Mouse (Mus musculus): ENCODE measurements at regions not wholly inside any gene's neighbourhood (a gene's known extent, or its start where the extent isn't known, plus 50 kb on each side); places are given as distances from the start of the nearest gene placed in this dataset.

DNA sequence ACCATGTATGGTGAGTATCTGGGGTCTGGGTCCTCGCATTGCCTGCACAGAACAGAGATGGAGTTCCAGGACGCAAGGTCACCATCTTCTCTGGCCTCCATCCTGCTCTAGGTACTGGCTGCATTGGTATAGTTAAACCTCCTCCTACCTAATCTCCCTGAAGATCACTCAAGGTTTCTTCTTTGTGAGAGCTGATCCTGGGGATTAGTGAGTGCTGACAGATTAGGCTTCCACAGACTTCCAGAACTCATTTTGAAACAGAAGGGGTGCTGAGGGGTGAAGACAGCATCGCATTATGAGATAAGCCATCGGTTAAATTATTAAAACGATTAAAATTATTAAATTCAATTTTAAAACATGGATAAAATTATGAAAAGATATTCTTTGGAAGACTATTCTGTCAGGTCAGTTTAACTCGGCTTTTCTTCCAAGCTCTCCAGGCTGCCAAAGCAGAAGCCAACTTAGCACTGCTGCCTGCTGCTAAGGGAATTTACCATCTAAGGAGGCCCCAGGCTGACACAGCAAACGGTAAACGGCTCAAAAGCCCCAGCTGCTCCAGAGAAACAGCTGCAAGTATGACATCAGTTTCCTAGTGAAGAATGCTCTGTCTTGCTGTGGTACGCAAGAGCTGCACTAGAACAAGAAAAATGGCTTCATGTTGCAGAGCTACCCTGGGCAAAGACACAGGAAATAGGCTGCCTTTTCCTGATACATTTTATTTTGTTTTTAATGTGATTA is 98.9 kb downstream of the Klhl6 start:
- TF ChIP-seq BHLHE40 (IDR thresholded peaks at IDR 0.05; ENCODE audit: low read depth, low read length) (peak; percentile 78), ZKSCAN1 (IDR thresholded peaks at IDR 0.05; ENCODE audit: borderline replicate concordance, low read depth, low read length) (no peak), NELFE (IDR thresholded peaks at IDR 0.05; ENCODE audit: low read depth, low read length) (peak; percentile 86), EP300 (IDR thresholded peaks at IDR 0.05; ENCODE audit: low read length) (peak; percentile 95), IRF4 (IDR thresholded peaks at IDR 0.05; ENCODE audit: low read depth, low read length) (peak; percentile 90), JUN (IDR thresholded peaks at IDR 0.05; ENCODE audit: insufficient read depth, low read depth, low read length) (peak; percentile 99), ZMIZ1 (IDR thresholded peaks at IDR 0.05; ENCODE audit: low read depth, low read length) (peak; percentile 90), USF1 (IDR thresholded peaks at IDR 0.05; ENCODE audit: low read depth, low read length) (no peak), USF2 (conservative IDR thresholded peaks at IDR 0.05; ENCODE audit: low read depth, low read length) (no peak), POLR2AphosphoS2 (IDR thresholded peaks at IDR 0.05; ENCODE audit: low read depth, low read length) (peak; percentile 78; the same call in 1 of the 2 replicates), ELF1 (IDR thresholded peaks at IDR 0.05; ENCODE audit: low read depth, low read length) (peak; percentile 65), MAFK (IDR thresholded peaks at IDR 0.05; ENCODE audit: insufficient replicate concordance, low read length) (peak; percentile 98), TBP (conservative IDR thresholded peaks at IDR 0.05; ENCODE audit: low read depth, low read length) (peak; percentile 95), JUND (conservative IDR thresholded peaks at IDR 0.05; ENCODE audit: low read depth, low read length) (peak; percentile 96), PAX5 (IDR thresholded peaks at IDR 0.05; ENCODE audit: low read length) (no peak), ZNF384 (IDR thresholded peaks at IDR 0.05; ENCODE audit: low read depth, low read length) (peak; percentile 49), MAX (IDR thresholded peaks at IDR 0.05; ENCODE audit: low read length) (peak; percentile 77), E2F4 (IDR thresholded peaks at IDR 0.05; ENCODE audit: insufficient replicate concordance, low read depth, low read length) (peak; percentile 86; the same call in 1 of the 2 replicates), ZC3H11A (IDR thresholded peaks at IDR 0.05; ENCODE audit: low read depth, low read length) (peak; percentile 1; the same call in 1 of the 2 replicates), CHD1 (IDR thresholded peaks at IDR 0.05; ENCODE audit: low read depth, low read length) (peak; percentile 86), GABPA (IDR thresholded peaks at IDR 0.05; ENCODE audit: insufficient replicate concordance, low read depth, low read length) (peak; percentile 50; the same call in 1 of the 2 replicates), POLR2A (IDR thresholded peaks at IDR 0.05; ENCODE audit: low read depth, low read length) (peak; percentile 79), RCOR1 (conservative IDR thresholded peaks at IDR 0.05; ENCODE audit: low read depth, low read length) (peak; percentile 84), SIN3A (IDR thresholded peaks at IDR 0.05; ENCODE audit: low read length) (peak; percentile 99), HCFC1 (IDR thresholded peaks at IDR 0.05; ENCODE audit: low read depth, low read length) (peak; percentile 62), UBTF (IDR thresholded peaks at IDR 0.05; ENCODE audit: low read depth, low read length) (peak; percentile 83; the same call in 1 of the 2 replicates), MYC (IDR thresholded peaks at IDR 0.05; ENCODE audit: low read depth, low read length) (peak; percentile 70; the same call in 1 of the 2 replicates), SMC3 (IDR thresholded peaks at IDR 0.05; ENCODE audit: low read depth, low read length) (peak; percentile 31), CHD2 (IDR thresholded peaks at IDR 0.05; ENCODE audit: low read length) (peak; percentile 74), MEF2A (IDR thresholded peaks at IDR 0.05; ENCODE audit: borderline replicate concordance, low read depth, low read length) (peak; percentile 99), MAZ (IDR thresholded peaks at IDR 0.05; ENCODE audit: low read depth, low read length) (peak; percentile 95), MXI1 (IDR thresholded peaks at IDR 0.05; ENCODE audit: low read depth, low read length) (peak; percentile 77; the same call in 1 of the 2 replicates), ETS1 (conservative IDR thresholded peaks at IDR 0.05; ENCODE audit: low read depth, low read length) (peak; percentile 100), TCF12 (IDR thresholded peaks at IDR 0.05; ENCODE audit: low read depth, low read length) (peak; percentile 99), KAT2A (IDR thresholded peaks at IDR 0.05; ENCODE audit: insufficient replicate concordance, low read length) (peak; percentile 75; the same call in 1 of the 2 replicates), NRF1 (IDR thresholded peaks at IDR 0.05; ENCODE audit: low read depth, low read length) (peak; percentile 60), RAD21 (IDR thresholded peaks at IDR 0.05; ENCODE audit: low read depth, low read length) (peak; percentile 20), CTCF (conservative IDR thresholded peaks at IDR 0.05 in 1 of 2, IDR thresholded peaks at IDR 0.05 in 1 of 2; ENCODE audit: low read depth in 2 of 2, low read length in 2 of 2) (no peak)
- Histone ChIP-seq H3K9me3 (replicated peaks; ENCODE audit: low read length) (peaks cover 3% of the 10 kb centered on the region), H3K27me3 (replicated peaks) (no peaks in the 10 kb centered on the region), H3K4me1 (ENCODE audit: control insufficient read depth in 1 of 2, insufficient read depth in 2 of 2) (peaks cover 11 to 58% of the 10 kb centered on the region in 2 experiments), H3K4me2 (ENCODE audit: insufficient read depth, low read depth, poor library complexity, severe bottlenecking) (peak overlapping the region; percentile 96), H3K9ac (ENCODE audit: insufficient read depth, low read depth) (peak overlapping the region; percentile 100), H3K79me2 (replicated peaks; ENCODE audit: control insufficient read depth, extremely low read depth, insufficient read depth, poor library complexity, severe bottlenecking) (peaks cover 26% of the 10 kb centered on the region), H3K27ac (ENCODE audit: insufficient read depth, low read depth) (peak overlapping the region; percentile 92), H3K36me3 (replicated peaks in 1 of 2; ENCODE audit: control insufficient read depth in 1 of 2, insufficient read depth in 1 of 2, low read length in 1 of 2) (peaks cover 0 to 10% of the 10 kb centered on the region in 2 experiments), H3K4me3 (replicated peaks in 1 of 3; ENCODE audit: low read depth in 2 of 3, low read length in 2 of 3, poor library complexity in 1 of 3) (peak overlapping the region; percentile 70 to 75 (median 71))
- in situ Hi-C loops (cut with MboI; ENCODE audit: low pct_ligation_motif_present, low pct_unique_long_range_greater_than_20kb, low sequenced_read_pairs), result no loop called here
- peak; percentile 96 for DNase-seq (ENCODE audit: extremely low read depth)
- dilution Hi-C loops (cut with MboI; ENCODE audit: extremely low pct_ligation_motif_present, extremely low pct_unique_long_range_greater_than_20kb, low sequenced_read_pairs), result no loop called here
